Mouse (Mus musculus): ENCODE measurements around the gene Dnajc5.

GRCm38 (mm10) chr2:181485741-181486140 is 34.5 kb upstream of the Dnajc5 start:
- TF ChIP-seq CTCF (IDR thresholded peaks at IDR 0.05; ENCODE audit: borderline replicate concordance, insufficient read depth, low read depth, low read length) (no peak), POLR2A (IDR thresholded peaks at IDR 0.05; ENCODE audit: borderline replicate concordance, insufficient read depth, low read length) (no peak)

Data from cerebellum, adult 2 months (tissue).